18 mouse cellular contexts compared by ENCODE assay signal in the genomic region with DNA sequence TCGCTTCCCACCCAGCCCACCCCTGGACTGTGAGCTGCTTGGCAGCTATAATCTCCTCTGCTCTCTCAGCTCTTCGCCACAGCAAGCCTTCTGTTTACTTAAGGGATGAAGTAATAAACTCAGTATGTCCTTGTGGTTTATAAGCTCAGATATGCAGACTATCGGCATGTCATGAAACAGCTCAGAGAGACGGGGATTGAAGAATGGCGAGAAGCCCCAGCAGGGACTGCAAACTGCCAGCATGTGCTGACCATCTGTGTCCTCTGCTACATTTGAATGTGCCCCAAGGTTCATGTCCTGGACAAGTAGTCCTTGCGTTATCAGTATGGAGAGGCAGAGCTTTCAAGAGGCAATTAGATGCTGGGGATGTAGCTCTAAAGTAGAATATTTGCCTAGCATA. TPM values are rescaled to one million over a fixed set of nuclear protein-coding genes. Genes with fewer than 3 reads are reported as not detected.
A peak's percentile ranks its signal among the peaks of the same experiment; 100 is the strongest.
DNase-seq lines count a peak whose midpoint lies in the region; ATAC-seq and TF ChIP-seq lines count a peak whose summit lies in the region.
"Had no signal": no experiment of that assay in that cellular context is flagged by ENCODE, and none has a peak within 500 bp of the region (broad histone marks: within the 10 kb centered on the region; RNA-seq: fewer than 3 reads in every experiment).

No protein-coding gene starts in this region.

- no peak overlapping the region for H3K4me2 ChIP-seq in embryonic facial prominence, embryonic 14.5 days (ENCODE audit: low read depth, low read length)
- H3K4me2 ChIP-seq in intestine, postnatal 0 days (replicated peaks; ENCODE audit: low read depth) = 0 out of 2 replicates have a peak overlapping the region, but pooled peaks have one; percentile 13
- H3K4me2 ChIP-seq: embryonic facial prominence, embryonic 13.5 days; hindbrain, embryonic 12.5 days; liver, embryonic 13.5 days had no signal

- H3K27me3 ChIP-seq in embryonic facial prominence, embryonic 14.5 days (replicated peaks; ENCODE audit: control insufficient read depth, insufficient read depth, low read length) = no peaks in the 10 kb centered on the region
- H3K27me3 ChIP-seq in intestine, postnatal 0 days (replicated peaks; ENCODE audit: control insufficient read depth, insufficient read depth, low read length) = no peaks in the 10 kb centered on the region
- H3K27me3 ChIP-seq: embryonic facial prominence, embryonic 13.5 days; hindbrain, embryonic 12.5 days had no signal

- ATAC-seq in embryonic facial prominence, embryonic 14.5 days (ENCODE audit: low read depth) = peak; percentile 72
- ATAC-seq in intestine, postnatal 0 days = peak; percentile 53; the same call in 1 of the 2 replicates
- ATAC-seq in CD4-positive, CD25-positive, alpha-beta regulatory T cell, adult 4 months = no peak
- ATAC-seq: inflammation-experienced regulatory T-cells, adult 6 months had no signal

- no peaks in the 10 kb centered on the region for H3K36me3 ChIP-seq in embryonic facial prominence, embryonic 14.5 days (ENCODE audit: control insufficient read depth, insufficient read depth, low read length)
- H3K36me3 ChIP-seq in intestine, postnatal 0 days (ENCODE audit: control insufficient read depth, insufficient read depth) = no peaks in the 10 kb centered on the region
- H3K36me3 ChIP-seq: embryonic facial prominence, embryonic 13.5 days; hindbrain, embryonic 12.5 days; liver, embryonic 13.5 days had no signal

- H3K9me3 ChIP-seq in embryonic facial prominence, embryonic 14.5 days (ENCODE audit: control insufficient read depth, low read length) = no peaks in the 10 kb centered on the region
- no peaks in the 10 kb centered on the region for H3K9me3 ChIP-seq in intestine, postnatal 0 days (ENCODE audit: control insufficient read depth)
- H3K9me3 ChIP-seq: embryonic facial prominence, embryonic 13.5 days; hindbrain, embryonic 12.5 days; liver, embryonic 13.5 days had no signal

- DNase-seq in heart, adult 9 months (ENCODE audit: low spot score in 2 of 2) = peak; percentile 57 to 81
- no peak for DNase-seq in heart, postnatal 4 days
- peak; percentile 90 for DNase-seq in 3T3-L1 (ENCODE audit: low read depth, low spot score)
- DNase-seq in embryonic facial prominence, embryonic 14.5 days (ENCODE audit: low spot score) = peak; percentile 53
- no peak for DNase-seq in left cerebral cortex, adult 18-20 months (ENCODE audit: low spot score in 2 of 2)
- DNase-seq: adrenal gland, postnatal 10 days; cerebellum, adult 11 months; cerebellum, postnatal 36 days; liver, embryonic 13.5 days; midbrain, embryonic 14.5 days; thymus, postnatal 36 days had no signal

- H3K4me3 ChIP-seq in embryonic facial prominence, embryonic 14.5 days (ENCODE audit: low read depth, low read length) = no peak overlapping the region
- no peak overlapping the region for H3K4me3 ChIP-seq in intestine, postnatal 0 days (ENCODE audit: low read depth, low read length)
- H3K4me3 ChIP-seq: embryonic facial prominence, embryonic 13.5 days; hindbrain, embryonic 12.5 days; liver, embryonic 13.5 days had no signal

- no peak for TF ChIP-seq CTCF in intestine, postnatal 0 days (IDR thresholded peaks at IDR 0.05; ENCODE audit: low read depth)

- 0 out of 2 replicates have a peak, but pooled peaks cover 14% of the 10 kb centered on the region for H3K4me1 ChIP-seq in embryonic facial prominence, embryonic 14.5 days (ENCODE audit: control insufficient read depth, insufficient read depth, low read length)
- peaks cover 12% of the 10 kb centered on the region; the same call in 1 of the 2 replicates for H3K4me1 ChIP-seq in intestine, postnatal 0 days (replicated peaks; ENCODE audit: control insufficient read depth, insufficient read depth, low read length)

- no peak overlapping the region for H3K27ac ChIP-seq in embryonic facial prominence, embryonic 14.5 days (replicated peaks; ENCODE audit: low read depth, low read length)
- no peak overlapping the region; the same call in 1 of the 2 replicates for H3K27ac ChIP-seq in intestine, postnatal 0 days (ENCODE audit: low read depth, low read length)
- H3K27ac ChIP-seq: embryonic facial prominence, embryonic 13.5 days; hindbrain, embryonic 12.5 days; kidney, postnatal 0 days; liver, embryonic 13.5 days; macrophage had no signal

- H3K9ac ChIP-seq in embryonic facial prominence, embryonic 14.5 days (ENCODE audit: low read depth, low read length) = no peak overlapping the region
- H3K9ac ChIP-seq in intestine, postnatal 0 days (ENCODE audit: low read depth, low read length) = no peak overlapping the region
- H3K9ac ChIP-seq: embryonic facial prominence, embryonic 13.5 days; hindbrain, embryonic 12.5 days; liver, embryonic 13.5 days had no signal

- 23% methylated on average over 6 of the region's 6 CpGs for WGBS in embryonic facial prominence, embryonic 14.5 days
- 28% methylated on average over 6 of the region's 6 CpGs for WGBS in intestine, postnatal 0 days

RNA-seq across cellular contexts. Expression of a gene that starts 7.5 kb away (rescaled TPM):
- 10 to 100 TPM; 48.6 to 52.2 TPM for total RNA-seq in heart, postnatal 4 days (2021)
- 45.6 and 48.1 TPM in 2 replicates for polyA plus RNA-seq in embryonic facial prominence, embryonic 14.5 days (2014; fragmentation: Nextera tagmentation; extraction: Ambion mirVana)
- polyA plus RNA-seq in intestine, postnatal 0 days (2015; fragmentation: Nextera tagmentation; extraction: Ambion mirVana) = 10.3 and 12.1 TPM in 2 replicates
- total RNA-seq in left cerebral cortex, adult 18-20 months (2021) = 10 to 100 TPM; 47.4 to 47.7 TPM
- polyA plus RNA-seq in CD4-positive, CD25-positive, alpha-beta regulatory T cell, adult 4 months (2017; shearing (Covaris generic)) = 1 to 10 TPM in 1 of 2 experiments, under 1 TPM in 1; 0.84 to 1.3 TPM

Comparison
In these comparisons a context has a peak if more than half of its experiments do, and no peak if none do; other contexts are left out.
1. DNase-seq: peak in heart, adult 9 months (2 of 2), 3T3-L1 (single experiment) and embryonic facial prominence, embryonic 14.5 days (single experiment); none in heart, postnatal 4 days (single experiment) and left cerebral cortex, adult 18-20 months (0 of 2).